Mouse (Mus musculus): ENCODE measurements around the gene Cyp2j6. TPM values are rescaled to one million over a fixed set of nuclear protein-coding genes. Genes with fewer than 3 reads are reported as not detected.

The Cyp2j6 gene
- total RNA-seq, 1 experiment from 2014 or later, result not detected

Other genes starting within 250 kb of the Cyp2j6 start
- gene Cyp2j11, start 205.0 kb downstream of the Cyp2j6 start, total RNA-seq (2017), result not detected in 3 replicates
- gene Cyp2j8, start 46.3 kb downstream of the Cyp2j6 start, total RNA-seq (2017), result not detected in 3 replicates
- gene Cyp2j9, start 37.9 kb upstream of the Cyp2j6 start, total RNA-seq (2017), result 0.39 TPM in 1 of 3 replicates, not detected in the others
- gene Cyp2j5, start 110.5 kb upstream of the Cyp2j6 start, total RNA-seq (2017), result not detected in 3 replicates
- not detected in 3 replicates for gene Gm12695, start 231.5 kb upstream of the Cyp2j6 start, total RNA-seq (2017)

Measured in monocyte, adult 5-6 weeks (primary cell).